18 mouse cellular contexts compared by ENCODE assay signal in the genomic region with DNA sequence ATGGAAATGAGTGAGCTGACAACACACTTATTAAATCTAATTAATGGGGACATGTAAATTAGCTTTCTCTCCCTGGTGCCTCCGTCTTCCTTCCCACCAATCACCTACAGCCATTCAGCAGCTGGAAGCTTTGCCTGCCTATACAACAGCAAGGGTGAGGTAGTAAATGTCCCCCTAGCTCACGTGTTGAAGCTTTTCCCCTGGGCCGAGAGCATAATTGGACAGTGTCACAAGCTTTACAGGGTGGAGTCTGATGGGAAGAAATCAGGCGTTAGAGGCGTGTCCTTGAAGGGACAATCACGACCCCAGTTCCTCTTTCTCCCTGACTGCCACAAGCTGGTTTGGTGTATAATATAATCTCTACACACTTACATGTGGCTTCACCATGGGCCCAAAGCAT.
A peak's percentile ranks its signal among the peaks of the same experiment; 100 is the strongest.
DNase-seq lines count a peak whose midpoint lies in the region; ATAC-seq lines count a peak whose summit lies in the region.
"Had no signal": no experiment of that assay in that cellular context is flagged by ENCODE, and none has a peak within 500 bp of the region (broad histone marks: within the 10 kb centered on the region; RNA-seq: fewer than 3 reads in every experiment).

No protein-coding gene starts in this region.

- no peaks in the 10 kb centered on the region for H3K27me3 ChIP-seq in neural tube, embryonic 12.5 days (replicated peaks)
- H3K27me3 ChIP-seq in forebrain, embryonic 16.5 days (replicated peaks; ENCODE audit: control insufficient read depth, insufficient read depth, low read length): no peaks in the 10 kb centered on the region
- H3K27me3 ChIP-seq: embryonic facial prominence, embryonic 12.5 days; kidney, embryonic 15.5 days had no signal

- H3K27ac ChIP-seq in neural tube, embryonic 12.5 days: no peak overlapping the region
- H3K27ac ChIP-seq in forebrain, embryonic 16.5 days (ENCODE audit: low read length): peak overlapping the region; percentile 45
- H3K27ac ChIP-seq: embryonic facial prominence, embryonic 12.5 days; kidney, embryonic 15.5 days; layer of hippocampus, adult 2 months had no signal

- WGBS in neural tube, embryonic 12.5 days: 39% methylated on average over 6 of the region's 6 CpGs
- WGBS in forebrain, embryonic 16.5 days: 14% methylated on average over 6 of the region's 6 CpGs

- H3K36me3 ChIP-seq in neural tube, embryonic 12.5 days: no peaks in the 10 kb centered on the region
- no peaks in the 10 kb centered on the region for H3K36me3 ChIP-seq in forebrain, embryonic 16.5 days (ENCODE audit: control insufficient read depth, insufficient read depth)
- H3K36me3 ChIP-seq: embryonic facial prominence, embryonic 12.5 days; kidney, embryonic 15.5 days had no signal

- H3K9ac ChIP-seq in neural tube, embryonic 12.5 days: no peak overlapping the region
- no peak overlapping the region for H3K9ac ChIP-seq in forebrain, embryonic 16.5 days (replicated peaks; ENCODE audit: low read depth, low read length)
- H3K9ac ChIP-seq: embryonic facial prominence, embryonic 12.5 days; kidney, embryonic 15.5 days had no signal

- no peak overlapping the region for H3K4me2 ChIP-seq in neural tube, embryonic 12.5 days (replicated peaks)
- no peak overlapping the region for H3K4me2 ChIP-seq in forebrain, embryonic 16.5 days (ENCODE audit: low read length)
- H3K4me2 ChIP-seq: embryonic facial prominence, embryonic 12.5 days; kidney, embryonic 15.5 days had no signal

- H3K4me3 ChIP-seq in neural tube, embryonic 12.5 days: no peak overlapping the region
- H3K4me3 ChIP-seq in forebrain, embryonic 16.5 days (replicated peaks; ENCODE audit: low read length): no peak overlapping the region
- H3K4me3 ChIP-seq: embryonic facial prominence, embryonic 12.5 days; kidney, embryonic 15.5 days; layer of hippocampus, adult 2 months had no signal

- no peaks in the 10 kb centered on the region for H3K9me3 ChIP-seq in neural tube, embryonic 12.5 days
- H3K9me3 ChIP-seq in forebrain, embryonic 16.5 days (ENCODE audit: control insufficient read depth, low read length): no peaks in the 10 kb centered on the region
- H3K9me3 ChIP-seq: embryonic facial prominence, embryonic 12.5 days; G1E; kidney, embryonic 15.5 days had no signal

- no peak for DNase-seq in neural tube, embryonic 10.5 days (ENCODE audit: extremely low spot score, low spot score)
- no peak for DNase-seq in gastrocnemius, adult 8-10 months (ENCODE audit: low spot score in 2 of 2)
- DNase-seq in left cerebral cortex, adult 18-20 months (ENCODE audit: low spot score in 2 of 2): no peak
- no peak for DNase-seq in urinary bladder, postnatal 14 days (ENCODE audit: low spot score)
- no peak for DNase-seq in c-Kit-positive CD71-positive TER-119-positive erythroid progenitor cells, embryonic 14.5 days (ENCODE audit: low spot score)
- DNase-seq: adrenal gland, postnatal 25 days; cerebellum, postnatal 36 days; gastrocnemius, postnatal 25 days; right cerebral cortex, postnatal 14 days; thymus, adult 18-20 months had no signal

- peak; percentile 78 for ATAC-seq in neural tube, embryonic 12.5 days (ENCODE audit: low FRiP score, low read depth)
- peak; percentile 61; the same call in 1 of the 2 replicates for ATAC-seq in forebrain, embryonic 16.5 days
- ATAC-seq in megakaryocyte progenitor cell, adult 5-6 weeks (replicated peaks; ENCODE audit: poor library complexity): peak; percentile 52
- ATAC-seq: inflammation-experienced regulatory T-cells, adult 6 months had no signal

- peaks cover 5% of the 10 kb centered on the region; the same call in 1 of the 2 replicates for H3K4me1 ChIP-seq in neural tube, embryonic 12.5 days
- H3K4me1 ChIP-seq in forebrain, embryonic 16.5 days (replicated peaks; ENCODE audit: control insufficient read depth, insufficient read depth, low read length): peaks cover 11% of the 10 kb centered on the region
- H3K4me1 ChIP-seq: embryonic facial prominence, embryonic 12.5 days; kidney, embryonic 15.5 days had no signal
